Mouse (Mus musculus): ENCODE results near the gene Dnajb12.

Dnajb12 gene

DNA sequence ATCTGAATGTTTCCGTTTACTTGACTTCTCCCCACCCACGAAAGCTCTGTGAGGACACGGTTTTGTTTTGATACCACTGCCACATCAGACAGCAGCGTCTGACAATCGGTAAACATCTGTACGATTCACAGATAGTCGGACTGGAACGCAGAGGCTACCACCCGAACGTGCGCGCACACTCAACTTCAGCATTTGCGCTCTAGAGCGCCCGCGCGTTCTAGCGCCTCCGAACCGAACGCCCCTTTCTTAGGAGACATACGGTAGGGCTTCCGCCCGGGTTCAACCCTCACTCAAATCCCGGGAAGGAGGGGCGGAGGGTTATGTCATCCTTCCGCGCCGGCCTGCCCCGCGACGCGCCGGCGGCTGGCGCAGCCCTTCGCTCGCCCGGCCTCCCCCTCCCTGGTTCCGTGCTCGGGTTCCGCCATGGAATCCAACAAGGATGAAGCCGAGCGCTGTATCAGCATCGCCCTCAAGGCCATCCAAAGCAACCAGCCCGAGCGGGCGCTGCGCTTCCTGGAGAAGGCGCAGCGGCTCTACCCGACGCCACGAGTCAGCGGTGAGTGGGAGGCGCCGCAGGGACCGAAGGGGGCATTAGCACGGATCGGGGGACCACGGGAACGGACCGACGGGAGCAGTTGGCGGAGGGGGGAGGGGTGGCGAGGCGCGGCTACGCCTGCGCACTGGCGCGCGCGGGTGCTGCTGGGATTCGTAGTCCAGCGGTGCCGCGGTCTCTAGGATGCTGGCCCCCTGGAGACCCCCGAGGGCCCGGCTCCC is at the start of gene Dnajb12:
Gene Dnajb12, plus strand, starts transcription at position 302 of the 774 bp plus-strand sequence.
- DNase-seq (ENCODE audit: low read depth, low spot score) = peak; percentile 97

DNA sequence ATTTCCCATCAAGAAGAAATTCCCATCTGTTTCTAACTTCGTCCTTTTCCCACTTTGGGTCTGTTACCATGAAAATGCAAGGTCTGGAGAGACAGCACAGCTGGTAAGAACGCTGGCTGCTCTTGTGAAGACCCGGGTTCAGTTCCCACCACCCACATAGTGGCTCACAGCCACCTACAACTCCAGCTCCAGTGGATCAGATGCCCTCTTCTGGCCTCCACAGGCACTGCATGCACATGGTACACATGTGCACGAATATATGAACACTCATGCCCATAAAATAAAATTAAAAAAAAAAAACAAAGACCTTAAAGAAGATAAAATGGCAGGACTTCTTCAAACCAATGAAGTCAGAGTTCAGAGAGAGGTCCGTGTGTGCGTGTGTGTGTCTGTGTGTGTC is 49.5 kb upstream of the Dnajb12 start:
- no peak for DNase-seq (ENCODE audit: low read depth, low spot score)

DNA sequence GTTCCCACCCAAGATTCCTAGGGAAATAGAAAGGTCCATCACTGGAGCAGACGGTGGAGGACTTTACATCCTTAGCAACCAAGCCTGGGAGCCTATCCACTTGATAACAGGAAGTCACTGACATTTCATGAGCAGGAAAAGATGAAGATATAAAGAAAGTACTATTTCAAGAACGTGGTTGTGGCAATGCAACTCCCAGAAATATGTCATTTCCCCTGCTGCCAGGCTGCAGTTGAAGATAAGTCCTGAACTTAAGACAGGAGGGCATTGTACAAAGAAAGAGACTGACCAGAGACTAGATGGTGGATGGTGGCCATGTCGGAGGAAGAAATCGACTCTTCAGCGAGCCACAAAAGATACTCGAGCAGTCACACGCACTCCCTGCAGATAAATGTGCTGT is 47.4 kb upstream of the Dnajb12 start:
- no peak for DNase-seq (ENCODE audit: low read depth, low spot score)

DNA sequence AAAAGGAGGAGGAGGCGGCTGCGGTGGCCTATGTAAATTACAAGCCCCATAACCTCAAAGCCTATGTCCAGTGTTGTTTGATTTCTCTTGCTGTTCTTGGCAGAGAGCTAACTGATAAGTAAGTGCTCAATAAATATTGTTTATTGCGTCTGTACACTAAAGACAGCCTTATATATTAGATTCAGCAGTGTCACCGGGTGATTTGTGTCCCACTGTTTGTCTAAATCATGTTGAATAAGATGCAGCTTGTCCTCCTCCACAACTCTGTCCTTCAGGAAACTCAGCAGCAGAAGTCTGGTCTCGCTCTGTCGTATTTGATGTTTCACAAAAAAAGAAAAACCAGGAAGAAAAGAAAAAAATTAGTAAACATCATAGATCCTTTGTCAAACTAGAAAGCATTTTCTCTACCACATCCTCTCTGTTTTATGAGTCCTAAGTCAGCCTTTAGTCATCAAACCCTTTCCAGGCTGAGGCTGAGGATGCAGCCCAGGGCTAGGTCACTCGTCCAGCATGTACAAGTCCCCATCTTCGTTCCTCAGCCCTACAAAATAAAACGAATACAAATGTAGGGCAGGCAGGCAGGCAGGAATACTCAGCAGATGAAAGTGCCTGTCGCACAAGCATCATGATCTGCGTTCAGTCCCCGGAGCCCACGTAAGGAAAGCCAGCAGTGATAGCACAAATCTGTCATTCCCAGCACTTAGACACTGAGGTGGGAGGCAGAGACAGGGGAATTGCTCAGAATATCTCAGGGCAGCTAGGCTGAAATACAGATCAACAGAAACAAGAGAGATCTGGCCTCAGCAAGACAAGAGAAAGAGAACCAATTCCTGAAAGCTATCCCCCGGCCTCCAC is 43.8 kb upstream of the Dnajb12 start:
- DNase-seq (ENCODE audit: low read depth, low spot score) = no peak

DNA sequence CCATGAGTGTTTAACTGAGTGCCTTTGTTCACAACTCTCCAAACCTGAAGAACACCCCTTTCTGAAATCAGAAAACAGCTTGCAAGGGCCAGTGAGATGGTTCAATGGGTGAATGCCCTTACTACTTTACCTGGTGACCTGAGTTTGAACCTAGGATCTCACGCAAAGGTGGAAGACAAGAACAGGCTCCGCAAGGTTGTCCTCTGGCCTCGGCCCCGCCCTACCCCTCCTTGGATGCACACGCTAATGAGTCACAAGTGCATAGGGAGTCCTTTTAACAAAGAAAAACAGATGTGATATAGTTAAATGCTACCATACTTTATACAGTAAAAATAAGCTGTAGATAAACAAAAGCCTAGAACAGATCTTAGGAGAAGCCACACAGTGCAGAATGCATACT is 41.9 kb upstream of the Dnajb12 start:
- no peak for DNase-seq (ENCODE audit: low read depth, low spot score)

- DNase-seq (ENCODE audit: low read depth, low spot score) = no peak
Observed at GRCm38 (mm10) chr10:59841434-59841833, 37.9 kb upstream of the Dnajb12 start.

DNA sequence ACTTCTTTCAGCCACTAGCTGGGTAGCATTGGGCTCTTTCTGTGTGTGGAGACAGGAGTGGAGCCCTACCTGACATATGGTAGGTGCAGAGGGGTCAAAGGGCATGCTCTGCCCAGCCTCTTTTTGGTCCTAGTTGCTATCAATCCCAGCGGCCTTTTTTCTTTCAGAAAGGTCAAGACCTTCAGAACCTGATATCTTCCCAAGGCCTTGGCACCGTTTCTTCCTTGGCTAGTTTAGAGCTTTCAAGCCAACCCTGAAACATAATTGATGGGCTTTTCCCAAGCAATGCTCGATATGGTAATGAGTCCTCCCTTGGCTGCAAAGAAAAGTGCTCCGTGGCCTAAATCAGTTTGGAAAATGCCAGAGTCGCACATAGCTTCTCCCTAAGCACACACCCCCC is 36.2 kb upstream of the Dnajb12 start:
- peak; percentile 43 for DNase-seq (ENCODE audit: low read depth, low spot score)

DNA sequence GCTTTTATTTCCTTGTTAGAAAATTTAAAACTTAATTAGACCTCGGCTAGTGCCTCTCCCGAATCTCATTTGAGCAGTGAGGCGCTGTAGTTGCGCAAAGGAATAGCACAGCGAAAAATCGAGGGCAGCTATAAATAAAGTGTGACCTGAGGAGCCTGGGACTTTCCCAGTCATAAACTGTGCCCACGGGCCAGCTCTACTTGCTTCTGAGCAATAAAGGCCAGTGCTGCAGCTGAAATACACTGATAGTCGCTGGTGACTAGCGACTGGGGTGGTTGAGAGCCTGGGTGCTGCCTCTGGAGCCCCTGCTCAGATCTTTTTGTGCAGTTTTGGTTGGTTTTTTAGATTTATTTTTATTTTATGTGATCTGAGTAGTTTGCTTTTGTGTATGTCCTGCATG is 34.7 kb upstream of the Dnajb12 start:
- DNase-seq (ENCODE audit: low read depth, low spot score) = no peak

DNA sequence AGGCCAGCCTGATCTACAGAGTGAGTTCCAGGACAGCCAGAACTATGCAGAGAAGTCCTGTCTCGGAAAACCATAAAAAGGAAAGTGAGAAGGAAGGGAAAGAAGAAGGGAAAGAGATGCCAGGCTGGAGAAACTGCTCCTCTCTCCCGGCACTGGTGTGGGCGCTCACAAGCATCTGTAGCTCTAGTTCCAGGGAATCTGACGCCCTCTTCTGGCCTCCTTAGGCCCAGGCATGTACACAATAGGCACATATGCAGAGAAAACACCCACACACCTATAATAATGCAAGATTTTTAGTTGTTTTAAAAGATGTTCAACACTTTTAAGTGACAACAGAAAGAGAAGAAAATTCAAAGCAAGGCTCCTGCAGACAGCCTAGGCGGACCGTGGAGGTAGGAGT is 32.9 kb upstream of the Dnajb12 start:
- peak; percentile 61 for DNase-seq (ENCODE audit: low read depth, low spot score)

GRCm38 (mm10) chr10:59848079-59848877 is 31.1 kb upstream of the Dnajb12 start:
- no peak for DNase-seq (ENCODE audit: low read depth, low spot score)

- no peak for DNase-seq (ENCODE audit: low read depth, low spot score)
Observed at GRCm38 (mm10) chr10:59848953-59849352, 30.4 kb upstream of the Dnajb12 start.

DNA sequence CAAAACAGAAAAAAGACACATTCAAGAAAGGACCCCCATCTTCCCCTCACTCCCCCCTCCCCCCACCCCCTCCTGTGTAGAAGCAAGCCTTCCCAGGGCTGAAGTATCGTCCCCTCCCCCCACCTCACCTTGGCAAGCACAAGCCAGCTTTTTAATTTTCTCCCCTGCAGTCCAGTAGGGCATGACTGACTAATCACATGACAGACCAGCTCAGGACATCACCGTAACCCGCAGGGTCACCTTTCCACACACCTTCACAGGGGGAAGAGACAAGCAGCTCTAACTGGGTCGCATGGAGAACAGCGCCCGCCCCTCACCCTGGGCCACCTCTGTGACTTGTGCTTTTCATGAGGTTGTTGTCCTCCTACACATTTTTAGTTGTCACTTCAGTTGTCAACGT is 30.0 kb upstream of the Dnajb12 start:
- DNase-seq (ENCODE audit: low read depth, low spot score) = no peak

GRCm38 (mm10) chr10:59857157-59857556 is 22.2 kb upstream of the Dnajb12 start:
- DNase-seq (ENCODE audit: low read depth, low spot score) = no peak

- DNase-seq (ENCODE audit: low read depth, low spot score) = no peak
Observed at GRCm38 (mm10) chr10:59860684-59861083, 18.7 kb upstream of the Dnajb12 start.

DNA sequence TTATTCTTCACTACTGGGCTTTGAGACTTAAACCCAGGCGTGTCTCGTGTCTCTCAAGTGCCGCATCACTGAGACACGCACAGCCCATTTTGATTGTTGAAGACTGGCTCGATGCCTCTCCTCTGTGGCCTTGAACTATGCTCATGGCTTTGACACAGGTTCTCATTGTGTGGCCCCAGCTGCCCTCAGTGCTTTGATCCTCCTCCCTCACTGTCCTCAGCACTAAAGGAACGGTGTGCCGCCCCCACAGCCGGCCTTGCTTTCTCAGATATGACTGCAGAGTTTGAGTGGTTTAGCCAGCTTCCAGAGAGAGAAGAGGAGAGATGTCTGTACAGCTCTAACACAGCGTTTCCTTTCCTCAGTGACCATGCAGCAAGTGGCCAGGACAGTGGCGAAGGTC is 18.2 kb upstream of the Dnajb12 start:
- DNase-seq (ENCODE audit: low read depth, low spot score) = no peak

- DNase-seq (ENCODE audit: low read depth, low spot score) = no peak
Observed at GRCm38 (mm10) chr10:59862816-59863440, 16.4 kb upstream of the Dnajb12 start.

DNA sequence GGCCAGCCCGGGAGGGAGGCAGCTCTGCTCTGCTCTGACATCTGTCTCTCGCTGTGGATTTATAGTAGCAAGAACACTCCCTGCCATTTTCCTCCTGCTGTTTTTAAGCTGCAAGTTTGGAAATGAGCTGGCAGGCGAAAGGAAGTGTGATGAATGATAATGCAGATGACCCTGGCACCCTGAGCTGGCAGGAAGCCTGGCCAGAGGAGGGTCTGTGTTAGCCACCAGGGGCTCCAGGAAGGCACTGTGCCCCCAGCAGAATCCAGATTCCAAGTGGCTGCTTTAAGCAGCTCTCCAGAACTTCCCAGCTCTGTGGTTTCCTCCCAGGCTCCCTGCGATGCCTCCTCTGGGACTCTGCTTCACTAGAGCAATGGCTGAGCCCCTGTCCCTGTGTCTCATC is 15.7 kb upstream of the Dnajb12 start:
- no peak for DNase-seq (ENCODE audit: low read depth, low spot score)

DNA sequence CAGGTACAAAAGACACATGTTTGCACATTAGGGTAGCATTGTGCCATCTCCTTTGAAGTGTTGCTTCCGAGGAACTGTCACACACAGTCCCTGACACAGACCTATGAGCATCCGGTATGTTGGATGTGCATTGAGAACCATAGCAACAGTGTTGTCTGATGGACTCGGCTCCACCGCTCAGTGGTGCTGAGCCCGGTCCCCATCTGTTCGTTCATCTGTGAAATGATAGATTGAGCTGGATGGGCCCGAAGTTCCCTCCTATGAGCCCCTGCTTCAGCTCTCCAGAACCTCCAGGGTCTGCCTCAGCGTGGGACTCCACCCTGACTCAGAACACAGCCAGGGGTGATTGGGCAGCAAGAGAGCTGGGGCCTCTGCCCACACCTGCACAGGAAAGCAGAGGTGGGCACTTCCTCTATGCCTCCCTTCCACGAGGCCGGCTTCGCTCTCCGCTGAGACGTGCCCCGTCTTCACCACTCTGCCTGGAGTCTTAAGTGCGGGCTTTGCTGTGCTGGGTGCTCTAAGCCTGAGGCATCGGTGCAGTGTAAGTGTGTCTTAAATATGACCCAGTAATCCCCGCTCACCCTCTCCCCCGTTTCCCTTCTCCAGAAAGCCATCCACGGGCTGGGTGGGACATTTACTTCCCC is 15.0 kb upstream of the Dnajb12 start:
- no peak for DNase-seq (ENCODE audit: low read depth, low spot score)

GRCm38 (mm10) chr10:59864884-59865726 is 14.3 kb upstream of the Dnajb12 start:
- DNase-seq (ENCODE audit: low read depth, low spot score) = peak; percentile 88

GRCm38 (mm10) chr10:59868266-59868665 is 11.1 kb upstream of the Dnajb12 start:
- peak; percentile 95 for DNase-seq (ENCODE audit: low read depth, low spot score)
